Mouse (Mus musculus): Measurements from ENCODE around the gene Lrba. TPM values are rescaled to one million over a fixed set of nuclear protein-coding genes. Genes with fewer than 3 reads are reported as not detected.

The Lrba gene
- polyA plus RNA-seq, 1 experiment = 5.6 TPM

- Histone ChIP-seq H3K27me3 (ENCODE audit: control insufficient read depth, insufficient read depth, insufficient read length) (no peaks in the 10 kb centered on the region), H3K4me3 (no peak overlapping the region), H3K36me3 (ENCODE audit: control insufficient read depth, insufficient read depth) (no peaks in the 10 kb centered on the region), H3K79me2 (ENCODE audit: control insufficient read depth, insufficient read depth) (no peaks in the 10 kb centered on the region), H3K4me2 (ENCODE audit: low read depth) (no peak overlapping the region), H3ac (ENCODE audit: control insufficient read depth, insufficient read length) (no peak overlapping the region)
- no peak for TF ChIP-seq MYOG (IDR thresholded peaks at IDR 0.05; ENCODE audit: control insufficient read depth in 1 of 3, insufficient read depth in 1 of 3, insufficient read length in 2 of 3, low read depth in 2 of 3)
- TF ChIP-seq POLR2AphosphoS2 (IDR thresholded peaks at IDR 0.05; ENCODE audit: insufficient read length, low read depth) = no peak
- no peak for TF ChIP-seq CEBPB (IDR thresholded peaks at IDR 0.05; ENCODE audit: insufficient read depth, poor library complexity, severe bottlenecking)
- no peak for TF ChIP-seq E2F4 (IDR thresholded peaks at IDR 0.05; ENCODE audit: insufficient read depth)
- no peak for TF ChIP-seq MAX (IDR thresholded peaks at IDR 0.05; ENCODE audit: low read depth)
- TF ChIP-seq USF1 (IDR thresholded peaks at IDR 0.05; ENCODE audit: low read depth) = no peak
- no peak for TF ChIP-seq POLR2A (IDR thresholded peaks at IDR 0.05; ENCODE audit: insufficient read length, low read depth)
- no peak for TF ChIP-seq REST (IDR thresholded peaks at IDR 0.05; ENCODE audit: insufficient read depth, insufficient read length)
- TF ChIP-seq TCF12 (IDR thresholded peaks at IDR 0.05; ENCODE audit: insufficient read depth, poor library complexity, severe bottlenecking) = no peak
- no peak for TF ChIP-seq TCF3 (IDR thresholded peaks at IDR 0.05; ENCODE audit: insufficient read length, low read depth)
- no peak for TF ChIP-seq SRF (IDR thresholded peaks at IDR 0.05; ENCODE audit: control insufficient read depth, insufficient read length, low read depth)
- no peak for TF ChIP-seq MYOD1 (IDR thresholded peaks at IDR 0.05; ENCODE audit: control insufficient read depth in 1 of 3, insufficient read length in 2 of 3, low read depth in 2 of 3)
Measured at GRCm38 (mm10) chr3:86820344-86820743, 595.9 kb downstream of the Lrba start.

- TF ChIP-seq E2F4 (IDR thresholded peaks at IDR 0.05; ENCODE audit: insufficient read depth) (no peak), POLR2A (IDR thresholded peaks at IDR 0.05; ENCODE audit: insufficient read length, low read depth) (no peak), MAX (IDR thresholded peaks at IDR 0.05; ENCODE audit: low read depth) (no peak), TCF3 (IDR thresholded peaks at IDR 0.05; ENCODE audit: insufficient read length, low read depth) (no peak), USF1 (IDR thresholded peaks at IDR 0.05; ENCODE audit: low read depth) (no peak), REST (IDR thresholded peaks at IDR 0.05; ENCODE audit: insufficient read depth, insufficient read length) (no peak), POLR2AphosphoS2 (IDR thresholded peaks at IDR 0.05; ENCODE audit: insufficient read length, low read depth) (no peak), MYOD1 (IDR thresholded peaks at IDR 0.05; ENCODE audit: control insufficient read depth in 1 of 3, insufficient read length in 2 of 3, low read depth in 2 of 3) (no peak), TCF12 (IDR thresholded peaks at IDR 0.05; ENCODE audit: insufficient read depth, poor library complexity, severe bottlenecking) (no peak), MYOG (IDR thresholded peaks at IDR 0.05; ENCODE audit: control insufficient read depth in 1 of 3, insufficient read depth in 1 of 3, insufficient read length in 2 of 3, low read depth in 2 of 3) (no peak), CEBPB (IDR thresholded peaks at IDR 0.05; ENCODE audit: insufficient read depth, poor library complexity, severe bottlenecking) (no peak), SRF (IDR thresholded peaks at IDR 0.05; ENCODE audit: control insufficient read depth, insufficient read length, low read depth) (no peak)
- no peaks in the 10 kb centered on the region for H3K36me3 ChIP-seq (ENCODE audit: control insufficient read depth, insufficient read depth)
- H3K4me2 ChIP-seq (ENCODE audit: low read depth) = no peak overlapping the region
- no peak overlapping the region for H3ac ChIP-seq (ENCODE audit: control insufficient read depth, insufficient read length)
- H3K79me2 ChIP-seq (ENCODE audit: control insufficient read depth, insufficient read depth) = no peaks in the 10 kb centered on the region
- H3K27me3 ChIP-seq (ENCODE audit: control insufficient read depth, insufficient read depth, insufficient read length) = no peaks in the 10 kb centered on the region
- no peak overlapping the region for H3K4me3 ChIP-seq
Measured at GRCm38 (mm10) chr3:86821383-86821782, 596.9 kb downstream of the Lrba start.

- Histone ChIP-seq H3K27me3 (ENCODE audit: control insufficient read depth, insufficient read depth, insufficient read length) (no peaks in the 10 kb centered on the region), H3K4me3 (no peak overlapping the region), H3K4me2 (ENCODE audit: low read depth) (no peak overlapping the region), H3ac (ENCODE audit: control insufficient read depth, insufficient read length) (no peak overlapping the region), H3K79me2 (ENCODE audit: control insufficient read depth, insufficient read depth) (no peaks in the 10 kb centered on the region), H3K36me3 (ENCODE audit: control insufficient read depth, insufficient read depth) (no peaks in the 10 kb centered on the region)
- no peak for TF ChIP-seq E2F4 (IDR thresholded peaks at IDR 0.05; ENCODE audit: insufficient read depth)
- no peak for TF ChIP-seq POLR2A (IDR thresholded peaks at IDR 0.05; ENCODE audit: insufficient read length, low read depth)
- no peak for TF ChIP-seq MYOG (IDR thresholded peaks at IDR 0.05; ENCODE audit: control insufficient read depth in 1 of 3, insufficient read depth in 1 of 3, insufficient read length in 2 of 3, low read depth in 2 of 3)
- no peak for TF ChIP-seq POLR2AphosphoS2 (IDR thresholded peaks at IDR 0.05; ENCODE audit: insufficient read length, low read depth)
- TF ChIP-seq TCF3 (IDR thresholded peaks at IDR 0.05; ENCODE audit: insufficient read length, low read depth) = no peak
Measured at GRCm38 (mm10) chr3:86827506-86827905, 603.0 kb downstream of the Lrba start.

GRCm38 (mm10) chr3:86832115-86832514 is 607.6 kb downstream of the Lrba start:
- Histone ChIP-seq H3ac (ENCODE audit: control insufficient read depth, insufficient read length) (no peak overlapping the region), H3K4me2 (ENCODE audit: low read depth) (no peak overlapping the region), H3K27me3 (ENCODE audit: control insufficient read depth, insufficient read depth, insufficient read length) (no peaks in the 10 kb centered on the region), H3K4me3 (no peak overlapping the region), H3K79me2 (ENCODE audit: control insufficient read depth, insufficient read depth) (no peaks in the 10 kb centered on the region), H3K36me3 (ENCODE audit: control insufficient read depth, insufficient read depth) (no peaks in the 10 kb centered on the region)
- TF ChIP-seq POLR2AphosphoS2 (IDR thresholded peaks at IDR 0.05; ENCODE audit: insufficient read length, low read depth) = no peak
- no peak for TF ChIP-seq POLR2A (IDR thresholded peaks at IDR 0.05; ENCODE audit: insufficient read length, low read depth)
- no peak for TF ChIP-seq E2F4 (IDR thresholded peaks at IDR 0.05; ENCODE audit: insufficient read depth)
- TF ChIP-seq TCF12 (IDR thresholded peaks at IDR 0.05; ENCODE audit: insufficient read depth, poor library complexity, severe bottlenecking) = no peak
- no peak for TF ChIP-seq MYOD1 (IDR thresholded peaks at IDR 0.05; ENCODE audit: control insufficient read depth in 1 of 3, insufficient read length in 2 of 3, low read depth in 2 of 3)
- no peak for TF ChIP-seq SRF (IDR thresholded peaks at IDR 0.05; ENCODE audit: control insufficient read depth, insufficient read length, low read depth)
- no peak for TF ChIP-seq MAX (IDR thresholded peaks at IDR 0.05; ENCODE audit: low read depth)
- no peak for TF ChIP-seq MYOG (IDR thresholded peaks at IDR 0.05; ENCODE audit: control insufficient read depth in 1 of 3, insufficient read depth in 1 of 3, insufficient read length in 2 of 3, low read depth in 2 of 3)
- no peak for TF ChIP-seq TCF3 (IDR thresholded peaks at IDR 0.05; ENCODE audit: insufficient read length, low read depth)
- TF ChIP-seq USF1 (IDR thresholded peaks at IDR 0.05; ENCODE audit: low read depth) = no peak
- TF ChIP-seq REST (IDR thresholded peaks at IDR 0.05; ENCODE audit: insufficient read depth, insufficient read length) = no peak
- no peak for TF ChIP-seq CEBPB (IDR thresholded peaks at IDR 0.05; ENCODE audit: insufficient read depth, poor library complexity, severe bottlenecking)

Other genes with a start within 250 kb of the Lrba start
- gene Prss48, start 222.2 kb upstream of the Lrba start, polyA plus RNA-seq (2012; fragmentation: generic; extraction: Trizol) = not detected
- gene Rps3a1, start 82.0 kb upstream of the Lrba start, polyA plus RNA-seq (2012; fragmentation: generic; extraction: Trizol) = 428 TPM